Mouse (Mus musculus) thymus, adult 18-20 months (tissue): ENCODE results near the gene Agrn.
A peak's percentile ranks its signal among the peaks of the same experiment; 100 is the strongest.

Experiments used
- DNase-seq, 2 experiments: peaks; one replicate each; pipeline ENCODE4 v3.0.0; 2022; ENCODE audit warnings: mixed read lengths in 2 of 2

The Agrn gene

GRCm38 (mm10) chr4:156197131-156197828, at the start of gene Agrn:
Gene Agrn (minus strand): TSS chr4:156197488.
- DNase-seq, result peak; percentile 36 to 44

GRCm38 (mm10) chr4:156236651-156237447, 39.6 kb upstream of the Agrn start:
- no peak for DNase-seq

- DNase-seq, result peak; percentile 77 to 81
These were observed 38.7 kb upstream of the Agrn start, which contains the start of gene Noc2l for GRCm38 (mm10) chr4:156235808-156236533. Gene Noc2l (plus strand): TSS chr4:156236010.

GRCm38 (mm10) chr4:156235360-156235770, 38.1 kb upstream of the Agrn start:
- no peak for DNase-seq

GRCm38 (mm10) chr4:156234701-156235213, 37.5 kb upstream of the Agrn start, which contains the start of gene Plekhn1:
Gene Plekhn1 (minus strand): TSS chr4:156234857.
- peak; percentile 54 to 60 for DNase-seq

GRCm38 (mm10) chr4:156234021-156234501, 36.8 kb upstream of the Agrn start:
- DNase-seq, result peak in 1 of 2 experiments; percentile 20

DNA sequence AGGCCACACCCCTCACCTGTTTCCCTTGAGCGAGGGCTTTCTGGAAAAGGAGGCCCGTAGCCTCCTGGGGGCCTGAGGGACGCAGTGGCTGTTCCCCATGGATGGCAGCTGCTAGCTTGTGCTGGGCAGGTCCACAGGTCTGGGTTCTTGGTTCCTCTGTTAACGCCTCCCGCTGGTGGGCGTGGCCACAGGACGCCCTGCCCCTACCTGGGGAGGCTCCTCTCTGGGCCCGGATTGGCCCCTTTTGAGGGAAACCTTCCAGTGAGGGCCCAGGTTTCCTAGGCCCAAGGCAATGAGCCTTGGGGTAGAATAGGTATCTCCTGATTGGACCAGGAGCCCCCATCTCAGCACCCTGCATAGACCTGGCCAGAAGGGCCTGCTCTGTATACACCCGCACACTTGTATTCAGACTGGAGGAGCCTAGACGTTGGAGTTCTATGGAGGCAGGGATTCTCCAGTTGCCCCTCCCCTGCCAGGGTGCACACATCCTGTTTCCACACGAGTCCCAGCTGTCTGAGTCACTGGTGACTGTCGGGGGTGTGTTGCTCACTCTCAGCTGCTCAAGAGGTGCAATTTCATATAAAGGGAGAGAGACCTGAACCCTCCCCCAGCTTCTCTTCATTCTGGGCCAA, 31.2 kb upstream of the Agrn start:
- no peak for DNase-seq

DNA sequence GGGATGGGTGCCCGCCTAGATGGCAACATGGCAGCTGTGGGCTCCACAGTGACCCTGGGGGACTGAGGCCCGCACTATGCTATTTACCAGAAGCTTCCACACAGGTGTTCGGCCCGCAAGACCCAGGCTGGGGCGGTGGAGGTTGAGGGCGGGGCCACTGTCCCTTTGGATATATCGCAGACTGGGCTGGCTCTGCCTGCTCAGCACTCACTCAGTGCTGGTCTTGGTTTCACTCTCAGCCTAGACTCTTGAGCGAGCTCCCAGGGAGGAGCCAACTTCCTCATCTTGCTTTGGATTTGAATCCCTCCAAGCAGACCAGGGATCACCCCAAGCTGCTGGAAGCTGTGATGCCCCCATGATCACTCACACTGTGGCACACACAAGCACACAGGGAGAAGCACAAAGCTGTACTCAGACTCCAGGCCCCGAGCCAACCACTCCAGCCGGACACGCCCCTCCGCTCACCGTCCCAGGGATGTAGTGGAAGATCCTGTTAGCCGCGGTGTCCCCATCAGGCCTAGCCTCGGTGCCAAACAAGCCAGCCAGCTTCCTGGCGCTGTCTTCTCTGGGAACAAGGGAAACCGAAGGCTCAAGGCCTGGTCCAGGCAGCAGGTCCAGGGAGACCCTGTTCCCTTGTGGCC, 30.6 kb upstream of the Agrn start:
- DNase-seq, result no peak

DNA sequence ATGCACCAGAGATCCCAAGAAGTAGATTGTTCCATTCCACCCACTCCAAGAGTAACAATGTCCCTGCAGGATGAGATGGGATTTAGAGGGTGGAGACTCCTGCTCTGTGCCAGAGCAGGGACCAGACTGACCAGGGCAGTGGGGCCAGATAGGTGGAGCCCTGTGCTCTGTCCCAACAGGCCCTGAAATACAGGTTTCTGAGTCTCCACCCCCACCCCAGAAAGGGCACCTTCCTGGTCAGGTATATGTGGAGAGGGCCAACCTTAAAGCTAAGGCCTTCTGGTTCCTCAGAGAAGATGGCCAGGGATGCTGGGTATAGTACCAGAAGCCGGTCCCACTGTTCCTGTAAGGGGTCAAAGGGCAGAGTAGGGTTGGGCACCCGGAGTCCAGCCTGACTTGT, 27.0 kb upstream of the Agrn start:
- no peak for DNase-seq

- no peak for DNase-seq
These were observed 22.6 kb upstream of the Agrn start for GRCm38 (mm10) chr4:156219936-156220335.

GRCm38 (mm10) chr4:156217838-156218237, 20.6 kb upstream of the Agrn start:
- DNase-seq, result no peak

GRCm38 (mm10) chr4:156217022-156217669, 19.9 kb upstream of the Agrn start:
- no peak for DNase-seq

GRCm38 (mm10) chr4:156216196-156216595, 18.9 kb upstream of the Agrn start:
- DNase-seq, result no peak

DNA sequence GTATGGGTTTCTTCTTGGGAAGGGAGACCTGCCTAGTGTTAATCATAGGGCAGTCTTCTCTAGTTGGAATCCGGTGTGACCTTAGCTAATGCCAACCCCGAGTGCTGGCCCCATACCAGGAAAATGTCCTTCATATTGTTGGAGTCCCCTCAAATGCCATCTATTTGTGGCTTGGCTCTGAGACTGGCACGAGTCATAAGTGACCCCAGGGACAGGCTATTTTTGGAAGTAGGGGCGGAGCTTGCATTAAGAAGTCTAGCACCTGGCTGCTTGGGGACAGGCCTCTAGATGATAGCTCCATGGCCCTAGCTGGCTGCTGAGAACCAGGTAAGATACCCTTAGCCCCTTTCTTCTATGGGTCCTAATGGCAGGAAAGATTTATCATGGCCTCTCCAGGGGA, 18.4 kb upstream of the Agrn start, which contains the start of gene Perm1:
TSS of gene Perm1 (plus strand) at position 220 of the 400 bp plus-strand sequence.
- no peak for DNase-seq

GRCm38 (mm10) chr4:156213134-156213533, 15.8 kb upstream of the Agrn start:
- DNase-seq, result no peak

GRCm38 (mm10) chr4:156209963-156210635, 12.8 kb upstream of the Agrn start:
- DNase-seq, result no peak

GRCm38 (mm10) chr4:156208872-156209271, 11.6 kb upstream of the Agrn start:
- DNase-seq, result no peak

GRCm38 (mm10) chr4:156203413-156204131, 6.3 kb upstream of the Agrn start:
- DNase-seq, result no peak

- DNase-seq, result peak; percentile 59 to 68
These were observed 5.7 kb upstream of the Agrn start, which contains the start of gene AW011738 for GRCm38 (mm10) chr4:156203001-156203412. Gene AW011738 (plus strand): TSS chr4:156203304.

- DNase-seq, result no peak
These were observed 5.2 kb upstream of the Agrn start for GRCm38 (mm10) chr4:156202462-156202893.
